Mouse (Mus musculus) hindbrain, embryonic 16.5 days (tissue): ENCODE results near the gene March9. TPM values are rescaled to one million over a fixed set of nuclear protein-coding genes. Genes with fewer than 3 reads are reported as not detected.
A peak's percentile ranks its signal among the peaks of the same experiment; 100 is the strongest.

ENCODE experiments used
- ATAC-seq: fragments of 200-750 bp; cut with Nextera tagmentation; 2 replicates; pipeline ENCODE4 v1.8.0; 2017; ENCODE audit warnings: moderate TSS enrichment, moderate library complexity
- H3K27ac ChIP-seq: fragments of 300-500 bp; sonication (generic); 2 replicates; pipeline ENCODE4 v1.5.1; 2014; ENCODE audit warnings: low read depth, mild to moderate bottlenecking, control low read depth, low read length, moderate library complexity
- H3K27me3 ChIP-seq: fragments of 300-500 bp; sonication (generic); replicated peaks from 2 replicates; pipeline ENCODE4 v1.6.1; 2014; ENCODE audit warnings: low read length; ENCODE audit not compliant: control insufficient read depth, insufficient read depth
- H3K36me3 ChIP-seq: fragments of 300-500 bp; sonication (generic); 2 replicates; pipeline ENCODE4 v1.6.1; 2014; ENCODE audit warnings: mild to moderate bottlenecking, low read length, moderate library complexity, mixed read lengths; ENCODE audit not compliant: control insufficient read depth, insufficient read depth
- H3K4me1 ChIP-seq: fragments of 300-500 bp; sonication (generic); 2 replicates; pipeline ENCODE4 v1.6.1; 2014; ENCODE audit warnings: low read depth, low read length; ENCODE audit not compliant: control insufficient read depth, insufficient read depth
- H3K4me2 ChIP-seq: fragments of 300-500 bp; sonication (generic); 2 replicates; pipeline ENCODE4 v1.6.1; 2014; ENCODE audit warnings: mild to moderate bottlenecking, low read length, control low read depth, moderate library complexity
- H3K4me3 ChIP-seq: fragments of 300-500 bp; sonication (generic); 2 replicates; pipeline ENCODE4 v1.5.1; 2014; ENCODE audit warnings: mild to moderate bottlenecking, low read length, control low read depth, moderate library complexity
- H3K9ac ChIP-seq: fragments of 300-500 bp; sonication (generic); 2 replicates; pipeline ENCODE4 v1.6.1; 2014; ENCODE audit warnings: low read depth, mild to moderate bottlenecking, control low read depth, low read length, moderate library complexity
- H3K9me3 ChIP-seq: fragments of 300-500 bp; sonication (generic); 2 replicates; pipeline ENCODE4 v1.6.1; 2014; ENCODE audit warnings: mild to moderate bottlenecking, low read length, moderate library complexity; ENCODE audit not compliant: control insufficient read depth
- WGBS: fragments of 180-500 bp; shearing (Covaris S2); extraction: QIAGEN DNeasy Blood & Tissue Kit; methylation state at CpG from one replicate; pipeline ENCODE4 v1.1.7; 2014; 5-methylcytosine and 5-hydroxymethylcytosine counted together
- polyA plus RNA-seq: library from polyadenylated mRNA; unstranded; fragments of >200 nt; fragmentation: Nextera tagmentation; extraction: Ambion mirVana; gene quantifications from 2 replicates; pipeline ENCODE4 v1.2.1, GENCODE M21; 2015

Gene March9
- polyA plus RNA-seq, 1 experiment from 2014 or later: 5.2 TPM

GRCm38 (mm10) chr10:127094382-127094802, 34.4 kb upstream of the March9 start:
- 32% methylated on average over 7 of the region's 7 CpGs for WGBS
- Histone ChIP-seq H3K4me3 (no peak overlapping the region), H3K36me3 (peaks cover 43% of the 10 kb centered on the region), H3K4me2 (no peak overlapping the region), H3K27me3 (peaks cover 14% of the 10 kb centered on the region), H3K27ac (peak overlapping the region; percentile 54; the same call in 1 of the 2 replicates), H3K9me3 (no peaks in the 10 kb centered on the region), H3K9ac (no peak overlapping the region), H3K4me1 (peaks cover 30% of the 10 kb centered on the region)
- ATAC-seq: 0 out of 2 replicates have a peak, but pooled peaks have one; percentile 15

- Histone ChIP-seq H3K9ac (no peak overlapping the region; the same call in 1 of the 2 replicates), H3K36me3 (peaks cover 38% of the 10 kb centered on the region), H3K9me3 (no peaks in the 10 kb centered on the region), H3K27ac (no peak overlapping the region), H3K27me3 (peaks cover 29% of the 10 kb centered on the region), H3K4me3 (no peak overlapping the region), H3K4me2 (no peak overlapping the region), H3K4me1 (peaks cover 30% of the 10 kb centered on the region)
- 49% methylated on average over 4 of the region's 4 CpGs for WGBS
- no peak for ATAC-seq
These were observed 32.8 kb upstream of the March9 start for GRCm38 (mm10) chr10:127092742-127093141.

GRCm38 (mm10) chr10:127091507-127092396, 31.8 kb upstream of the March9 start:
- Histone ChIP-seq H3K9me3 (no peaks in the 10 kb centered on the region), H3K36me3 (peaks cover 38% of the 10 kb centered on the region), H3K4me3 (peak overlapping the region; percentile 7; the same call in 1 of the 2 replicates), H3K9ac (no peak overlapping the region), H3K4me2 (peak overlapping the region; percentile 39), H3K4me1 (peaks cover 30% of the 10 kb centered on the region), H3K27me3 (peaks cover 31% of the 10 kb centered on the region), H3K27ac (no peak overlapping the region)
- 13% methylated on average over 34 of the region's 51 CpGs for WGBS
- ATAC-seq: peak; percentile 9; the same call in 1 of the 2 replicates

GRCm38 (mm10) chr10:127090560-127091411, 30.8 kb upstream of the March9 start:
- Histone ChIP-seq H3K9ac (peak overlapping the region; percentile 13), H3K9me3 (no peaks in the 10 kb centered on the region), H3K36me3 (peaks cover 30% of the 10 kb centered on the region), H3K27ac (no peak overlapping the region), H3K4me1 (peaks cover 30% of the 10 kb centered on the region), H3K27me3 (peaks cover 31% of the 10 kb centered on the region), H3K4me2 (peak overlapping the region; percentile 39), H3K4me3 (peak overlapping the region; percentile 7)
- 13% methylated on average over 57 of the region's 57 CpGs for WGBS
- peak; percentile 9; the same call in 1 of the 2 replicates for ATAC-seq

GRCm38 (mm10) chr10:127085633-127086032, 25.6 kb upstream of the March9 start:
- 75% methylated on average over 6 of the region's 6 CpGs for WGBS
- no peak for ATAC-seq
- Histone ChIP-seq H3K4me3 (no peak overlapping the region), H3K27me3 (peaks cover 27% of the 10 kb centered on the region), H3K4me1 (peaks cover 19% of the 10 kb centered on the region), H3K4me2 (no peak overlapping the region), H3K9me3 (no peaks in the 10 kb centered on the region), H3K9ac (no peak overlapping the region), H3K27ac (no peak overlapping the region), H3K36me3 (peaks cover 27% of the 10 kb centered on the region)

- 86% methylated on average over 9 of the region's 9 CpGs for WGBS
- Histone ChIP-seq H3K4me1 (peaks cover 22% of the 10 kb centered on the region), H3K27me3 (peaks cover 21% of the 10 kb centered on the region), H3K4me3 (no peak overlapping the region), H3K4me2 (no peak overlapping the region), H3K27ac (no peak overlapping the region), H3K9ac (no peak overlapping the region), H3K9me3 (no peaks in the 10 kb centered on the region), H3K36me3 (peaks cover 27% of the 10 kb centered on the region)
- ATAC-seq: no peak
These were observed 25.1 kb upstream of the March9 start for GRCm38 (mm10) chr10:127085052-127085451.

GRCm38 (mm10) chr10:127083915-127084306, 23.9 kb upstream of the March9 start:
- ATAC-seq: no peak
- Histone ChIP-seq H3K9ac (no peak overlapping the region), H3K9me3 (no peaks in the 10 kb centered on the region), H3K4me2 (no peak overlapping the region), H3K27me3 (peaks cover 12% of the 10 kb centered on the region), H3K4me1 (peaks cover 22% of the 10 kb centered on the region), H3K27ac (no peak overlapping the region), H3K4me3 (no peak overlapping the region), H3K36me3 (peaks cover 21% of the 10 kb centered on the region)
- WGBS: 49% methylated on average over 5 of the region's 5 CpGs

GRCm38 (mm10) chr10:127083292-127083914, 23.4 kb upstream of the March9 start:
- Histone ChIP-seq H3K4me3 (no peak overlapping the region), H3K9ac (no peak overlapping the region), H3K27ac (no peak overlapping the region), H3K27me3 (peaks cover 9% of the 10 kb centered on the region; the same call in 1 of the 2 replicates), H3K36me3 (peaks cover 19% of the 10 kb centered on the region), H3K4me1 (peaks cover 24% of the 10 kb centered on the region), H3K9me3 (no peaks in the 10 kb centered on the region), H3K4me2 (no peak overlapping the region)
- 35% methylated on average over 8 of the region's 8 CpGs for WGBS
- no peak for ATAC-seq
